Mouse (Mus musculus): ENCODE measurements around the gene Uqcc1. TPM values are rescaled to one million over a fixed set of nuclear protein-coding genes. Genes with fewer than 3 reads are reported as not detected.

Uqcc1 gene
- total RNA-seq, 2 experiments from 2014 or later, result 70.4 to 75.7 TPM

DNA sequence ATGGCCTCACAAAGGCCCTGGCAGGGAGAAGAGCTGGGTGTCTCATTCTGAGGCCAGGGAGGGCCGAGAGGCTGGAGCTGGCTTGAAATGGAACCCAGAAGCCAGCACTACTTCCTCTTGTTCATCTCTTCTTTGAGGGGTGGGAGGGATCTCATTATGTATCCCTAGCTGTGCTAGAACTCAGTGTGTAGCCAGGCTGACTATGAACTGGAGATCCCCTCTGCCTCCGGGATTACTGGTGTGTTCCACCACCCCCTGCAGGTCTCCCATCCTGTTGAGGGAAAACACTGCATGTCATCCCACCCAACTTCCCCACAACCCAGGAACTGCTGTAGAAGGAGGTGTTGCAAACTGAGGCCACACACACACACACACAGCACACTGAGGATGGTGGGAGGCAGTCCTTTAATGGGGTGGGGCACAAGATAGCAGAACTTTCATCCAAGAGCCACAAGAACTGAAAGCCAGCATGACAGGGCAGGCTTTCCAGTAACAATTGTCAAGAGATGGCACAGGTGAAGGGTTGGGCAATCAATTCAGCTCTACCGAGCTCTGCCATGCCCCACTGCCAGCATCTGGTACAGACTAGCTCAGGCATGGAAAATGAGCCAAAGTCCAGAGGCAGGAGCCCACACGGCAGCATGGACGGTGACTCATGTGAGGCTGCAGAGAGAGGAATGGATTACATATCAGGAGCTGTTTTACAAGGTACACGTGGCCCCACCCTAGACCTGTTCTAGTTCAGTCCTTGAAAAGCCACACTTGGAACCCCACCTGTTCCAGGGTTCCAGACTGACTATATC lies 110.5 kb downstream of the Uqcc1 start:
- H3K4me3 ChIP-seq, result peak overlapping the region; percentile 78
- intact Hi-C loops (cut with DNase I), result no loop called here
- no peak for TF ChIP-seq CTCF (IDR thresholded peaks at IDR 0.05)
- DNase-seq (ENCODE audit: extremely low spot score in 1 of 2, low spot score in 2 of 2), result no peak
- peak overlapping the region; percentile 99 for H3K27ac ChIP-seq

DNA sequence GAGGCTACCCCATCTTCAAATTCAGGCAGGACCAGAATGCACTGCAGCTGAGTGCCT lies 110.9 kb downstream of the Uqcc1 start, which contains the start of gene BC029722:
Gene BC029722, minus strand, starts transcription at position 35 of the 57 bp plus-strand sequence.
- peak within 1 kb of the TSS; percentile 78 for H3K4me3 ChIP-seq
- DNase-seq (ENCODE audit: extremely low spot score in 1 of 2, low spot score in 2 of 2), result no peak
- intact Hi-C loops (cut with DNase I), result no loop called here
- peak within 1 kb of the TSS; percentile 99 for H3K27ac ChIP-seq
- TF ChIP-seq CTCF (IDR thresholded peaks at IDR 0.05), result no peak

DNA sequence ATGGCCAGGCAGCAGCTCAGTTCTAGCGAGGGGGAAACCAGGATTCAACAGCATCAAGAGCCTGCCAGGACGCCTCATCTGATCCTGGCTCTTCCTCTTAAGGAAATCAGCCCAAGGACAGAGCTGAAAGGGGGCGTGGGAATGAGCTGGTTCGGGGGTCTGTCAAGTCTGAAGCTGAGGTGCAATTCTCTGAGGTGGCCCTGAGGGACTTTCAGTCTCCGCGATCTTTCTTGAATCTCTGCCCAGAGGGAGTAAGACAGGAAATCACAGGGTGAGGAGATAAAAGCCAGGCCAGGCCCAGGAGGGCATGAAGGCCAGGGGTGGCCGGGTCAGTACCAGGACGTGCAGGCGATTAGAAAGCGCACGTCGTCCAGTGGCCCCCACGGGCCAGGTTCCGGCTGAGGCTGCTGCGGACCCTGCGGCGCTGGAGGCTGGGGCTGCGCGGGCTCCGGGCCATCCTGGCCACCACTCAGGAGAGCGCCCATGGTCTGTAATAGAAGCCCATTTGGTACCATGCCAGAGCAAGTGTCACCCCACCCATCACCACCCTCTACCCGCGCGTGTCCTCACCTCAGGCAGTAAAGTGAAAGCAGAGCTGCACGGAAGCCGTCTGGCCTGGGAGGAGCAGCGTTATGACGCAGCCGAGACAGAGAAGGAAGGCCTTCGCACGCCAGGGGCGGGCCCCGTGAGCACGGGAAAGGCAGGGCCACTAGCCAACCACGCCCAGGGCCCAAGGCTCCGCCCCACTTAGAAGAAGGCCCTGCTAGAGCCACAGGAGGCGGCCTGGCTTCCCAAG lies 111.3 kb downstream of the Uqcc1 start:
- Histone ChIP-seq H3K4me3 (peak overlapping the region; percentile 78), H3K27ac (peak overlapping the region; percentile 99)
- peak; percentile 91 to 92 for DNase-seq (ENCODE audit: extremely low spot score in 1 of 2, low spot score in 2 of 2)
- TF ChIP-seq CTCF (IDR thresholded peaks at IDR 0.05), result no peak
- intact Hi-C loops (cut with DNase I), result no loop called here

DNA sequence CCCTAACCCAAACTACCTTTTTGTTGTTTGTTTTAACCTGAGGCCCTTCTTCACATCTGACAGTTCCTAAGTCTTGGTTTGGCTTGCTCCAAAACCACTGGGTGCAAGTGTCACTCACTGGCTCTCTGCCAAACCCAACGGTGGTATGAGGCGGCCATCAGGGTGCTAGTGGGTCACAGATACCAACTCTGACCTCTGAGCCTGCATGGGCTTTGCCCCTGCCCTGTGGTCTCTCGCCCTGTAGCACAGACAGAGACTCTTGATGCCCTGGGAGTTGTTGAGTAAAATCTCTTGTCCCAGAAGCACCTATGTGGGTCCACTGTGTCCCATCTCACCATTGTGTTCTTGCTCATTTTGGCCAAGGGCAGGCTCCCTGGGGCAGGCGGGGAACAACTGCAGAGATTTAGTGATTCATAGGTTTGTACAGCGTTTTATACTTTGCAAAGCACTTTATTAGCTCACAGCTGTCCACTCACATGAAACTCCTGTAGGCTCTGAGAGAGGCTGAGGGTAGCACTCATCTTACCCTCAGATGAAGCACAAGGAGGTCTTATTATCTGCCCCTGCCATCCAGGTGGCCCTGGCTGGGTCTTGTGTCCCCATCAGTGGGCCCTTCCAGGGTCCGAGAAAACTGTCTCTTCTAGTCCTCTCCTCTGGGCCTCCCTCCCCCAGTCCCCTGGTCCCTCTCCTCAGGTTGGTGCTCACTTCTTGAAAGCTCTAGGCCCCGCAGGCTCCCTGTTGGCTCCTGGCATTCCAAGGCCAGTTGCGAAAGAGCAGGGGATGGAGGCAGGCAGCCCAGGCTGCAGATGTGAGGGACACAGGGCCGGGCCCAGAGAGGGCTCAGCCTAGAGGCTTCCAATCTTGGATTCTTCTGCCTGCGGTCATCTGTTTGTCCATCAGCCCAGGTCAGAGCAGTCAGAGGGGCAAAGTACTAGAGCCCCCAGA lies 112.5 kb downstream of the Uqcc1 start:
- H3K4me3 ChIP-seq, result peak overlapping the region; percentile 78
- no peak for TF ChIP-seq CTCF (IDR thresholded peaks at IDR 0.05)
- no peak for DNase-seq (ENCODE audit: extremely low spot score in 1 of 2, low spot score in 2 of 2)
- intact Hi-C loops (cut with DNase I), result no loop called here
- H3K27ac ChIP-seq, result peak overlapping the region; percentile 99

DNA sequence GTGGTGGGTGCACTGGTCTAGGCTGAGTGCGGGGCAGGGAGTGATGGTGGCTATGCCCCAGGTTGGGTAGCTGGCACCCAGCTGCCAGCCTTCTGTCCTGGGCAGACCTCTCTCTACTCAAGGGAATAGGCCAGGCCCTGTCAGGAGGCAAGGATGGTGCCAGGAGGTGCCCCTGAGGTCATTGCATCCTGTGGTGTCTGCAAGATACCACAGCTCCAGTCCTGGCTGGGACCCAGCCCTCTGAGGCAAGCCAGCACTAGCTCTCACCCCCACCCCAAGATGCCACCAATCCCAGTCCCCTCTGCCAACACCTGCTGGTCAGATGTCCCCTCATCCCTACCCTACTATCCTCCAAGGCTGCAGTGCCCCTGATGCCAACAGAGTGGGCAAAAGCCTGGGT lies 113.9 kb downstream of the Uqcc1 start:
- no peak for DNase-seq (ENCODE audit: extremely low spot score in 1 of 2, low spot score in 2 of 2)
- no peak overlapping the region for H3K4me3 ChIP-seq
- no peak overlapping the region for H3K27ac ChIP-seq
- intact Hi-C loops (cut with DNase I), result no loop called here
- no peak for TF ChIP-seq CTCF (IDR thresholded peaks at IDR 0.05)

DNA sequence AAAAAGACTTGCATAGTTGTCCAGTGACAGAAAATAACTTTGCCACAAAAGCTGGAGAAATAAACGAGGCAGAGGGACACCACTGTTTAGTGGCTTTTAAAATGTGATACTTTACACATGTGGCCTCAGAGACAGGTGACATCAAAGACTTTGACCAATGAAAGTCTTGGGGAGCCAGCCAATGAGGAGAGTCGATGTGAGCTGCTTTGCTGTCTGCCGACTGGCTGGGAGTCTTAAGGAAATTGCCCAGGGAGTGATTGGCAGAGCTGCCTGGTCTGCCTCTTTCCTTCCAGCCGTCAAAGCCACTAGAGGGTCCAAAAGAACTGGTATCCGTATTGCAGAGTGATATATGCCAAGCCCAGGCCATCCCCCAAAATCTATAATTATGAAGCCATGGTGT lies 115.3 kb downstream of the Uqcc1 start:
- Histone ChIP-seq H3K4me3 (no peak overlapping the region), H3K27ac (no peak overlapping the region)
- DNase-seq (ENCODE audit: extremely low spot score in 1 of 2, low spot score in 2 of 2), result no peak
- TF ChIP-seq CTCF (IDR thresholded peaks at IDR 0.05), result no peak
- intact Hi-C loops (cut with DNase I), result loop anchor here (5.0 kb wide), 1 partner anchor 38 kb away; the partner anchor contains the start of gene Mmp24

DNA sequence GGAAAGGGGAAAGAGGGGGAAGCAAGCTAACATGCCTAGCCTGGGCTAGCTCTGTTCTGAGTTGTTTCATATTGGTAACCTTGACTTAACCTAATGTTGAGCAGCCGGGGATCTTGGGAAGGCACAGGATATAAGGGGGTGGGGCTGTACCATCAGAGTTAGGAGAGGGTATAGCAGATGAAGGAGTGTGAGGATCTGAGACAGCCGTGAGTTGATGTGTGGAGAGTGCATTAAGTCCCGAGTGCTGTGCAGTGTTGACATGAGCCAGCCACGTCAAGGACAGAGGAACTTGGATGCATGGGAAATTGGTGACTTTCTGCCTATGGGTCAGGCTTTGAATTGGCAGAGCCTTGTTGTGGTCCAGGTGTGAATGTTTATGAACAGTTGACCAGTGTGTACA lies 117.5 kb downstream of the Uqcc1 start:
- no peak for TF ChIP-seq CTCF (IDR thresholded peaks at IDR 0.05)
- H3K4me3 ChIP-seq, result no peak overlapping the region
- intact Hi-C loops (cut with DNase I), result loop anchor here (5.0 kb wide), 1 partner anchor 35 kb away; the partner anchor contains the start of gene Mmp24
- DNase-seq (ENCODE audit: extremely low spot score in 1 of 2, low spot score in 2 of 2), result no peak
- H3K27ac ChIP-seq, result peak overlapping the region; percentile 70

DNA sequence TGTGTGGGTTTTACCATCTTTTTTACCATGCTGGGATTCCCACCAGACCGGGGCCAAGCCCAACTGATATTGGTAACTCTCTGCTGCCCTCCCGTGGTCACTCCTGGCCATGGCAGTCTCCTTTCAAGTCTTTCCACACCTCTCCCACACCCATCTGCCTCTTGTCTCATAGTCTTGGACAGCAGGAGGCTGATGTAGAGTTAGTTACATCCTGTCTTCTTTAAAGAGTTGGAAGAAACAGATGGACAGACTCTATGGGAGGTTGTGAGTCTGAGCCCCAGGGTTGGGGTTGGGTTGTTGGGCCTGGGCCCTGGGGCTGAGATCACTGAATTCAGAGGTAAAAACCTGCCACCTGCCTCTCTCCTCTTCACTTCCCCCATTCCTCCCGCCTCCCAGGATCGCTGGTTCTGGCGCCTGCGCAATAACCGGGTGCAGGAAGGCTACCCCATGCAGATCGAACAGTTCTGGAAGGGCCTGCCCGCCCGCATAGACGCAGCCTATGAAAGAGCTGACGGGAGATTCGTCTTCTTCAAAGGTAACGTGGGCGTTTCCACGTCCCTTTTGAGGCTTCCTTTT lies 118.2 kb downstream of the Uqcc1 start:
- Histone ChIP-seq H3K27ac (peak overlapping the region; percentile 70), H3K4me3 (no peak overlapping the region)
- peak; percentile 80 to 92 for DNase-seq (ENCODE audit: extremely low spot score in 1 of 2, low spot score in 2 of 2)
- intact Hi-C loops (cut with DNase I), result loop anchor here (2.0 to 5.0 kb wide), 2 partner anchors 35 to 149 kb away; partner anchors contain the start of gene Mmp24
- peak; percentile 99 for TF ChIP-seq CTCF (IDR thresholded peaks at IDR 0.05)

DNA sequence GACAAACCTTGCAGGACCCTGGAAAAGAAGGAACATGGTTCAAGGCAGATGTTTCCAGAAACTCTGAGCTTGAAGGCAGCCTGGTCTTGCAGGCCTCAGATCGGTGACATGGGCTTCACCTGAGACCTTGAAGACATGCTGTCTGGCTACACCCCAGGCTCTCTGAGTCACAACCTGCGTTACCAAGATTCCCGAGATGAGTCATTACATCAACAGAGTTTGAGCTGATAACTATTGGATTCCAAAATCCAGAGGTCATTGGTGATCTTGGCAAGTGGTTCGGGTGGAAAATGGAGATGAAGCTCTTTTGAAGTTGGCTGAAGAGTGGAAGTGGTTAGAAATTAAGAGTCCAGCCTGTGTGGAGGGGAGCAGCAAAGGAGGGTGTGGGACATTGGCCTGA lies 120.5 kb downstream of the Uqcc1 start:
- DNase-seq (ENCODE audit: extremely low spot score in 1 of 2, low spot score in 2 of 2), result no peak
- Histone ChIP-seq H3K27ac (no peak overlapping the region), H3K4me3 (no peak overlapping the region)
- intact Hi-C loops (cut with DNase I), result loop anchor here (2.0 to 5.0 kb wide), 2 partner anchors 32 to 147 kb away; partner anchors contain the start of gene Mmp24
- no peak for TF ChIP-seq CTCF (IDR thresholded peaks at IDR 0.05)

DNA sequence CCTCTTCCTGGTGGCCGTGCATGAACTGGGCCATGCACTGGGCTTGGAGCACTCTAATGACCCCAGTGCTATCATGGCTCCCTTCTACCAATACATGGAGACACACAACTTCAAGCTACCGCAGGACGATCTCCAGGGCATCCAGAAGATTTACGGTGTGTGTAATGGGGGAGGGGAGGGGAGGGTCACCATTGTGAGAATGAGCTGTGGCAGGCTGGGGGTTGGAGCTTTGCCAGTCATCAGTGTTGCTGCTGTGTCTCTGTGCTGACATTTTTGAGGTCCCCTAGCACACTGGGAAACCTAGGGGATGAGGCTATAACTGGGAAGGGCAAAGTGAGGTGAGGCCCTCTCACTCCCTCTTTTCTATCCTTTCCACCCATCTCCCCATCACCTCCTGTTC lies 122.7 kb downstream of the Uqcc1 start:
- TF ChIP-seq CTCF (IDR thresholded peaks at IDR 0.05), result no peak
- Histone ChIP-seq H3K4me3 (no peak overlapping the region), H3K27ac (no peak overlapping the region)
- no peak for DNase-seq (ENCODE audit: extremely low spot score in 1 of 2, low spot score in 2 of 2)
- intact Hi-C loops (cut with DNase I), result no loop called here

DNA sequence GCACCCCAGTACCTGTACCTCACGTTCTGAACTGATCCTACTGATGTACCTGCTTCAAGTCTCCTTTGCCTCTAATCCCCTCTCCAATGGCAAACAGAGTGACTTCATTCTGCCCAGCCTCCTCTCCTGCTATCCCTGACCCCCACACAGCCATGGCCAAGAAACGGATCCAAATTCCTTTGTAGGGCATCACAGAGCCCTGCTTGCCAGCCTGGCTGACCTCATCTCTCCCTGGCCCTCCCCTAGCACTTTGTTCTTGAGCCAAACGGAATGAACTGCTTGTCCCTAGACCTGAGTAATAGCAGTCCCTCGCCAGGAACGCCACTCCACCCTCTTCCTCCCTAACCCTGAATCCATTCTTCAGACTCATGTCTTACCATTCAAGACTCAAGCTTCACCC lies 123.6 kb downstream of the Uqcc1 start:
- no peak for TF ChIP-seq CTCF (IDR thresholded peaks at IDR 0.05)
- DNase-seq (ENCODE audit: extremely low spot score in 1 of 2, low spot score in 2 of 2), result no peak
- intact Hi-C loops (cut with DNase I), result no loop called here
- no peak overlapping the region for H3K4me3 ChIP-seq
- no peak overlapping the region for H3K27ac ChIP-seq
